Mouse (Mus musculus) regulatory T cell (primary cell): ENCODE results near the gene Gdf5.

Experiments used
- in situ Hi-C: fragments of 300-600 bp; cut with MboI, MseI; formaldehyde crosslinking; loops from one replicate; pipeline ENCODE4 v1.15.1; 2025; ENCODE audit warnings: high pct_unique_total_duplicates

Gene Gdf5

DNA sequence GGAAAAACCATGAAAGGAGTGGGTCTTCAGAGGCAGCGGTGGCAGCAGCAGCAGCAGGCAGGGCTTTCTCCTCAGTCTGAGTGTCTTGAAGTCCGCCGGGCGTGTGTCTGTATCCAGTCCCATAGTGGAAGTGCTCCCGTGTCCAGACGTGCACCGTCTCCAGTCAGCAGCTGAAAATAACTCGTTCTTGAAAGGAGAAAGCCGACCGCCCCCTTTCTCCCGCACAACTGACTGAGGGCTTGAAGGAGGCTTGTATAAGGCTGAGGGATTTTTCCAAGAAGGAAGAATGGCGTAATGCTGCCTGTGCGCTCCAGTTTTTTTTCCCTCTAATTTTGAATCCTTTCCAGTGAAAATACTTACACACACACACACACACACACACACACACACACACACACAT is at the start of gene Gdf5:
Gdf5 (minus strand) TSS at position 244 of the 400 bp plus-strand sequence.
- in situ Hi-C loops: no loop called here

DNA sequence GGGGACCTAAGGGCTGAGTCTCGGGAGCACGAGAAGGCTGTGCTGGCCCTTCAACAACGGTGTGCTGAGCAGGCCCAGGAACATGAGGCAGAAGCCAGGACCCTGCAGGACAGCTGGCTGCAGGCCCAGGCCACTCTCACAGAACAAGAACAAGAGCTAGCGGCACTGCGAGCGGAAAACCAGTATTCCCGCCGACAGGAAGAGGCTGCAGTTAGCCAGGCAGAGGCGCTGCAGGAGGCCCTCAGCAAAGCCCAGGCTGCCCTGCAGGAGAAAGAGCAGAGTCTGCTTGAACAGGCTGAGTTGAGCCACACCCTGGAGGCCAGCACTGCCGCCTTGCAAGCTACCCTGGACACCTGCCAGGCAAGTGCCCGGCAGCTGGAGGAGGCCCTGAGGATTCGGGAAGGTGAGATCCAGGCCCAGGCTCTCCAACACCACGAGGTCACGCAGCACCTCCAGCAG is 46.7 kb upstream of the Gdf5 start:
- in situ Hi-C loops: no loop called here

DNA sequence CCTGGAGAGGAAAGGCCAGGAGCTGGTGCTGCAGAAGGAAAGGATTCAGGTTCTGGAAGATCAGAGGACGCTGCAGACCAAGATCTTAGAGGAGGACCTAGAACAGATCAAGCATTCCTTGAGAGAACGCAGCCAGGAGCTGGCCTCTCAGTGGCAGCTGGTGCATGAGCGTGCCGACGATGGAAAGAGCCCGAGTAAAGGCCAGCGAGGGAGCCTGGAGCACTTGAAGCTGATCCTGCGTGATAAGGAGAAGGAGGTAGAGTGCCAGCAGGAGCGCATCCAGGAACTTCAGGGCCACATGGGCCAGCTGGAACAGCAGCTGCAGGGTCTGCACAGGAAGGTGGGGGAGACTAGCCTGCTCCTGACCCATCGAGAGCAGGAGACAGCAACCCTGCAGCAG is 46.0 kb upstream of the Gdf5 start:
- in situ Hi-C loops: no loop called here

DNA sequence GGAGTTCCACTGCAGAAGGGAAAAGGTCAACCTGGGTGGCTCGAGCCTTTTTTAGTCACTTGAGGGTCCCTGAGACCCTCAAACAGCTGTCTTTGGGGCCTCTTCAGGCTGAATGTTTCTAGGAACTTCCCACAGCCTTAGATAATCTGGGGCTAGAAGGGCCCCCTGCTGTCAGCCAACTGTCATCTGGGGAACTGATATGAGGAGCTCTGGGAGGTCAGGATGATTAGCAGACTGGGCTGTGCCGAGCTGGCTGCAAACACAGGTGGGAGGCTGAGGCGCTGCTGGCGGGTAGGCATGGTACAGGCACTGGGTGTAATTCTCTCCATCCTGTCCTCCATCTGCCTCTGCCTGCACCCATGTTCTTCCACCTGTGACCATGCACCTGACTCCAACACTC is 43.9 kb upstream of the Gdf5 start:
- in situ Hi-C loops: no loop called here

DNA sequence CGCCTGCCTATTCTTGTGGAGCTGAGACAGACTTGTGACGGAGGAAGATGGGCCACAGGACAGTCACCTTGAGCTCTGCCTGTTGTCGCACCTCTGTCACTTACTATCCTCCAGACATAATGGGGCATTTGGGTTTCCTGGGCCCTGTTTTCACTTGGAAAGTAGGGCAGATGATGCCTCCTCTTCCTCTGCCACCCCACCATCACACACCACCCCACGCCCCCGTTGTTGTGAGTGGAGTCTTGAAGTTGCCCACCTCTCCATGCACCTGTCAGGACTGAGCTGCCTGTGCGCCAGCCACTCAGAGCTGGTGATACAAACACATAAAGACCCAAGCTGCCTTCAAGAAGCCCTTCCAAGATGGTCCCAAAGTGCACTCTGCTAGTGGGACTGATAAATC is 42.0 kb upstream of the Gdf5 start:
- in situ Hi-C loops: no loop called here

DNA sequence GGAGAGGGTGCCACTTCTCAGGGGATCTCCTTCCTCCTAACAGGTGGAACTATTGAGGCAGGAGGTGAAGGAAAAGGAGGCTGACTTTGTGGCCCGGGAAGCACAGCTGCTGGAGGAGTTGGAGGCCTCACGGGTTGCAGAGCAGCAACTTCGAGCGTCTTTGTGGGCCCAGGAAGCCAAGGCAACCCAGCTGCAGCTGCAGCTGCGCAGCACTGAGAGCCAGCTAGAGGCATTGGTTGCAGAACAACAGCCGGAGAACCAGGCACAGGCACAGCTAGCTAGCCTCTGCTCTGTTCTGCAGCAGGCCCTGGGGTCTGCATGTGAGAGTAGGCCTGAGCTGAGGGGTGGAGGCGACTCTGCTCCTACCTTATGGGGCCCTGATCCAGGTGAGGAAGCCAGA is 40.6 kb upstream of the Gdf5 start:
- in situ Hi-C loops: no loop called here

DNA sequence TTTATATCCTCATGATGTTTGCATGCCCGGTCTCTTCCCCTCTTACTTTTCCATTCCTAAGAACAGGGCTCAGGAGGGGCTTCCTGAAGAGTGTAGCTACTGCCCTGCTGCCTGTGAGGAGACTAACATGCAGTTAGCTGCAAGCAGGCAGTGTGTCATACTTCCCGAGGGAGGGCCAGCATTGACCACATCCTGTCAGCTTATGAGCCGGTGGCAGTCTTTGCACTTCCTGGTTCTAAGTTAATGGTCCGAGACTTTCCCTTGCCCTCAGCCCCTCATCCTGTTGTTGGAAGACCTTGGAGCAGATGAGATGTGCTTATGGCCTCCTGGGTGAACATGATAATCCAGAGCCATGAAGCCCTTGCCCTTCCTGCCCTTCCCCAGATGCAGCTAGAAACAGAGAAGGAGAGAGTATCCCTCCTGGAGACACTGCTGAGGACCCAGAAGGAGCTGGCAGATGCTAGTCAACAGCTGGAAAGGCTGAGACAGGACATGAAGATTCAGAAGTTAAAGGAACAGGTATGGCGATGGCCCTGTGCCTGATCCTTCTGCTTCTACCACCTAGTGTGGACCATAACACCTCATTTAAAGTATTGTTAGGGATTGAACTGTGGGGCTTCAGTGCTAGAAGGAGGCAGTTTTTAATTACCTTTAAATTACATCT is 34.3 kb upstream of the Gdf5 start:
- in situ Hi-C loops: loop anchor here (5.0 kb wide), 1 partner anchor 708 kb away; no protein-coding TSS in a partner anchor

DNA sequence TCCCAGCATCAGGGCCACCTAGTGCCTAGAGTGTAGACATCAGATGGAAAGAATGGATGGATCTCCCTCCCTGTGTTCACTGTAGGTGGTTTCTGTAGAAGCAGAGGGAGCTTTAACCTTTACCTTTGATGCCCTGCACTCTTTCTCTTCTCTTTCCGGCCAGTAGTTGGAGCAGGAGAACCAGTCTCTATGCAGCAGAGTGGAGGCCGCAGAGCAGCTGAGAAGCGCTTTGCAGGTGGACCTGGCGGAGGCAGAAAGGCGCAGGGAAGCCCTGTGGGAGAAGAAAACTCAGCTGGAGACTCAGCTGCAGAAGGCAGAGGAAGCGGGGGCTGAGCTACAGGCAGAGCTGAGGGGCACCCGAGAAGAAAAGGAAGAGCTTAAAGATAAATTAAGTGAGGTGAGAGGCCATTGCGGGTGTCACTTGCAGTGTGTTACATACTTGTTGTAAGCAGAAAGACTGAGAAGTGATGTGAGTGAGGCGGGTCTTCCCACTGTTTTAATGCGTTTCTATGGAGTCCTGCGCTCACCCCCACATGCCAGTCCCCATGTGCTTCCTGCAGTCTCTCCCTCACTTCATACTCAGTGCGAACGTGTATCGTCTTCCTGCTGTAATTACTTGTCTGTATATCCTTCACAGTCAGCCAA is 29.0 kb upstream of the Gdf5 start:
- in situ Hi-C loops: no loop called here

DNA sequence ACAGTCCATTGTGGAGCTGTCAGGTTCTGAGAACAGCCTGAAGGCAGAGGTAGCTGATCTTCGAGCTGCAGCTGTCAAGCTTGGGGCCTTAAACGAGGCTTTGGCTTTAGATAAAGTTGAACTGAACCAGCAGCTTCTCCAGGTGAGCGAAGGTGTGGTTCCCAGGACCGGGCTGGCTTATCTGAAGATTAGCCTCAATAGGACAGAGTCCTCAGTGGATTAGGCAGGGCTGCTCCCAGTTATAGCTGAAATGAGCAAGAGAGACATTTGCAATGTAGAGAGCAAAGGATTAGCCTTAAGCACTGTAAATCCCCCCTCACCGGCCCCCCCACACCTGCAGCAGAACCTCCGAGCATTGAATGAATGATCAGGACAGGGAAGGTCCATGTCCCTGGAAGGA is 28.2 kb upstream of the Gdf5 start:
- in situ Hi-C loops: no loop called here

DNA sequence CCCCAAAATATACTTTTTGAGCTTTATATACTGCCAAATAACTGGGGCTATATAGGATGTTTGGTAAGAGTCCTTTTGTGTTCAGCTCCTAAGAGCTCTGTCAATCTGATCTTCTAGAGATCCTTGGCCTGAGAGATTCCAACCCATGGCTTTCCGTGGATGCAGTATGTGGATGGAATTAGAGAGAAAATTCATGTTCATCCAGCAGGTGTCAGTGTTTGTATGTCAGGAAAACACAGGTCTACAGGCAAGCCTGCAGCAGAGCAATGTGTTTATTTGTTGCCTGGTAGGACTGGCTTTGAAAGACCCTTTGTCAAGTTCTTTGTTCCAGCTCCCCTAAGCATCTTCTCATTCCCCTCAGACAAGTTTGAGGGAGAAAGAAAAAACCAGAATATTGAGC is 17.8 kb upstream of the Gdf5 start:
- in situ Hi-C loops: no loop called here

DNA sequence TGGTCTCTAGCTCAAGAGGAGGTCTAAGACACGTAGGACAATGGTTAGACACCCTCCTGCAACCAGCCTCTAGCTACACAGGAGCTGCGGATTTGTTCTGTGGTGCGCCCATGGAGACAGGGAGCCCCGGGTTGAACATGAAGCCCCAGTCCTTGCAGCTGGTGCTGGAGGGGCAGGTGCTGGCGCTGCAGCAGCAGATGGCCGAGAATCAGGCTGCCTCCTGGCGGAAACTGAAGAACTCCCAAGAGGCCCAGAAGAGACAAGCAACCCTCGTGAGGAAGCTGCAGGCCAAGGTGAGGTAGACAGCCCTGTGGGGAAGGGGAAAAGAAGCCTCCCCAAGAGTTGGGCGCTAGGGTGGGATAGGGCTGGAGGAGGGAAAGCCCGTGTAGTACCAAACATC is 16.7 kb upstream of the Gdf5 start:
- in situ Hi-C loops: no loop called here

DNA sequence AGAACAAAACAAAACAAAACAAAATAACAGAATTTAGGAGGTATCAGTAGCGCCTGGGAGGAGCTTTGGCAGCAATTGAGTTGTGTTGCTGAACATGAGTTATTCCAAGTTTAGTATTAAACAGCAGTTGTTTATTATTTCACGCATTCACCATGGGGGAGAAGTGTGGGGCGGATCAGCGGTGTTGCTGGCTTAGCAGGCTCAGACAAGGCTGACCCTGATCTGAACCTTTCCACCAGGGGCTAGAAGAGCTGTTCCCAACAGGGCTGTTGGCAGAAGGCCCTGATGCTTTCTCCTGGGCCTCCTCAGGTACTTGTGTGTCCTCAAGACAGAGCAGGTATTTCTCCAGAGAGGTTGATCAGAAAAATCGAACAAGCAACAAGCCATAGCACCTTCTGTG is 14.8 kb upstream of the Gdf5 start:
- in situ Hi-C loops: no loop called here

DNA sequence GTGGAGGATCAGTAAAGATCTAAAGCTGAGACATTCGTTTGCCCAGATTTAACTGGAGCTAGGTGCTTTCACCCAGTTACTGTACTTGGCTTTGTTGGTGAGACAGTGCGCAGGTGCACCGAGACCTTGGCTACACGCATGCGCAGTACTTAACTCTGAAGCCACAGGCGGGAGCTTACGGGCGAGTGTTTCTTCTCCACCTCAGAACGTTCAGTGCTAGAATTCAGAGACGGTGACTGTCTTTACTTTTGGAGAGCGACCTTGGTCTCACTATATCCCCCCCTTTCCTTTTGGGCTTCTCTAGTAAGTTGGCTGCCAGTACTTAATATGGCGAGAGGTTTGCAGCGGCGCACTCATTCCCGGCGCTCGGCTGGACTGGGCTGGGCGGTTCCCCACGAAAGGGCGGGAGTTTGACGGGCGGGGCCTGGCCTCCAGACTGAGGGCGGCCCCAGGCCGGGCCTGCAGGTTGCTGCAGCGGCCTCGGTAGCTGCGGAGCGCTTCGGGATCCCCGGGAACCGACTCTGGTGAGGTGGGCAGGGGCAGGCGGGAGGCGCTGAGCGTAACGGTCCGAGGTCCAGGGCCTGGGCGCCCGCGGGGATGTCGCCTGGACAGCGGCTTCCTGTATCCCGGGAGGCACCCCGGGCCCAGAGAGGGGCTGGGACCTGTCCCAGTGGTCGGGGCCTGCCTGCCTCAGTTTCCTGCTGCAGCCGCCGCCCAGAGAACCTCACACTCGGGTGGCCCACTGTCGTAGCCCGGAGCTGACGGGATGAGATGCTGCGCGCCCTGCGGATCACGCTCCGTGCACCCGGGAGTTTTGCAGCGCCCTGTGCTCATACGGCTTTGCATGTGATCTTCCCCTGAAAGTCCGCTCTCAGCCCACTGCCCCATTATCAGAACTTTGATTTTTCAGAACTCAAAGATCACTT is 11.2 kb upstream of the Gdf5 start, which contains the start of gene Cep250:
Cep250 (plus strand) TSS at position 325 of the 926 bp plus-strand sequence.
- in situ Hi-C loops: no loop called here

DNA sequence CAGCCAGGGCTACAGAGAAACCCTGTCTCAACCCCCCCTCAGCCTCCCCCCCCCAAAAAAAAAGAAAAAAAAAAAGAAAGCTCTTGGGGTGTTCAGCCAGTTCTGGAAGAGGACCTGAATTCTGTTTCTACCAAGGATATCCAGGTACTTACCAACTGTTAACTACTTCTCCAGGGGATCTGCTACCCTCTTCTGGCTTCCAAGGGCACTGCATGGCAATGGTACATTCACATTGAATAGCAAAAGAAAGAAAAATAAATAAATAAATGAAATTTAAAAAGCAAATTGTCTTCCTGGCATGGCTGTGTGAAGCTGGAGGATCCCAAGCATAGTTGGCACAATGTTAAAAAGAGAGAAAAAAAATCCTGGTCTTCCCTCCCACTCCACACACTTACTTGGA is 6.8 kb upstream of the Gdf5 start:
- in situ Hi-C loops: no loop called here

DNA sequence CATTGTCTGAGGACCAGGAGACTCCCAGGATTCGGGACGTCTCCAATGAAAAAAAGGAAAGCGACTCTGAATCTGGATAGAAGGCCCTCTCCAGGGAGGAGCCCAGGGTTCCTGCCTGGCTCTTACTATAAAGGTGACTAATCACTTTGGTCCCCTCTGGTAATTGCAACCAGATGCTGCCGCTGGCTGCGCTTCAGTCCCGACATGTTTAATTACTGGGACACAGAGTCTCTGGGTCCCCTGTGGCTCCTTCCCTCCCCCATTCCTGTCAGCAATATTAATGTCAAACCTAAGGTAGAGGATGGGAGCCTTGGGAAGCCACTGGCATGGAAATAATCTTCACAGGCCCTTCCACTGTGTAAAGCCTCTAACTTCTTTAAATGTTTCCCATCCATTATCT is 4.2 kb upstream of the Gdf5 start:
- in situ Hi-C loops: no loop called here

DNA sequence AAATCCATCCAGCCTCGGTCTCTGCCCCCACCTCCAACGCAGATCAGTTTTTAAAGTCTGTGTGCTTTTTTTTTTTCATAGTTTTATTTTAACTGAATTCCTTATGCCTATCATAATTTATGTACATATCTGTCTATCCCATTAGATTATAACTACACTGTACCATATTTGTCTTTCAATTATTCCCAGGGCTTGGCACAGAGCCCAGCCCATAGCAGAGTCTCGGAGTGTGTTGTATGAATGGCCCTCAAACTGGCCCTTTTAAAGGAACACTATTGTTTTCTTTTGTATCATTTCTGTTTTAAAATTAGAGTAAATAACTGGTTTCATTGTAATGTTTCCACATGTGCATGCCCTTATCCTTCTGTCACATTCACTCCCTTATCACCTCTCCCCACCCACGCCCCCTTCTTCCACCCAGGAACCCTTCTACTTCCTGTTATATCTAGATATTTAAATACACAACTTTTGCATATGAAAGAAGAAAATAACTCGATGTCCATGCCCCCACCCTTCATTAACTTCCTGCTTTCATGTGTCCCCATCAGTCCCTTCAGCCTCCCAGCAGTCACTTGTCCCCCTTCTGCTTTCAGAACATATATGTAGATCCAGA is 2.3 kb upstream of the Gdf5 start:
- in situ Hi-C loops: no loop called here

DNA sequence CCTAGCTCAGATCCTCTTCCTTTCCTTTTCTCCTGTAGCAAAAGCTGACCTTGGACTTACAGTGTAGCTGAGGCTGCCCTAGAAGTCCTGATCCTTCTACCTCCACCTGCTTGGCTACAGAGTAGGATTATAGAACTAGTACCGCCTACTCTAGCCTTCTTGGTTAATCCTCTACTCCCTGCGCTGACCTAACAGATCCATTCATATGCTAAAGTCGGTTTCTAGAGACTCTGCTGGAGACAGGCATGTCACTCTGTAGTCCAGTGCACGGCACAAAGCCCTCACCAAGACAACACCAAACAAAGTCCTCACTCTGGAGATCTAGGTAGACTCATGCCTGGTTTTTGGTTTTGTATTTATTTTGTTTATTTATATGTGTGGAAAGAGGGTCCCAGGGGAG is 1.3 kb upstream of the Gdf5 start:
- in situ Hi-C loops: no loop called here

DNA sequence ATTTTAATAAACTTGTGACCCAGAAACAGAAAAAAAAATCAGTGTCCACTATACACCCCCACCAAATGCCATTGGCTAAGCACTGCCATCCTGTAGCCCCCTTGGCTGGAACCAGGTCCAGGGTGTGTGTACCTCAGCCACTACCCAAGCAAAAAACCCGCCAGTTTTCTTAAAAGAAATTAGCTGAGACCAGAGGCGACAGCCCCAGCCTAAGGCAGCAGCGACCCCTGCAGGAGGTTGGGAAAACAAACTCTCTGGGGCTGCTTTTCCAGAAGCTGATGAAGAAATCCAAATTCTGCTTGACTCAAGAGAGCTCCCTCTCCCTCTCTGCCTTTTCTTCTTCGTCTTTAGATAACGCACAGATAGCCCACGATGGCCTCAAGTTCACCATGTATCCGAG is 902 bp upstream of the Gdf5 start:
- in situ Hi-C loops: no loop called here

DNA sequence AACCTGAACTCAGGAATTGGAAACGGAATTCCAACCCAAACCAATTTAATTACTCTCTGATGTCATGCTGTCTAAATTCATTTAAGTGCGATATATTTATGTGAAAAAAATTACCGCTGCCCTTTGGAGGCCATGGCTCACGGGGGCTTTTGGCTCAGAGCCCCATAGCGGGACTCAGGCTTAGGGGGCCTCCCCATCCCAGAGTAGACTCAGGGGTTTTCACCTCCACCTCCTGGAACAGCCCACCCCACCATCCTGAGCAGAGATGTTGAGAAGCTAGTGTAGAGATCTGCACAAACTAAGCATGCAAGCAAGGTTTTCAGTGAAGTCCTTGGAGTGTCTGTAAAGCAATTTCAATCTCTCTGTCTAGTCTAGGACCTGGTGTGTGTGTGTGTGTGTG is 413 bp upstream of the Gdf5 start:
- in situ Hi-C loops: no loop called here

DNA sequence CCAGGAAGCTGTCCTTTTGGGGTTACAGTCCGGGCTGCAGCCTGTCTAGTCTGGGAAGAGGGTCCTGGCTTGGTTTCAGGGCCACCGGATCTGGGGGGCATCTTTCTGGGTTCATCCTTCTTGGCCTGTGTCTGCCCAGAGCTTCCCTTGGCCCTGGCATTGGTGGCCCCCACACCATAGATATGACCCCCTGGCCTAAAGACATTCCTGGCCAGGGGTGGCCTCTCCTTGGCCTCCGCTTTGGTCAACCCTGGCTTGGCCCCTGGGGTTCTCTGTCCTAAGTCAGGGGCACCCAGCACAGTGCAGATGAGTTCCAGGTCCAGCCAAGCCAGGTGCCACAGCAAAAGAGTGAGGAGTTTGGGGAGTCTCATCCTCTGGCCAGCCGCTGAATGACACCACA is 482 bp downstream of the Gdf5 start:
- in situ Hi-C loops: loop anchor here (5.0 kb wide), 1 partner anchor 112 kb away; the partner anchor contains the start of gene Fam83c

DNA sequence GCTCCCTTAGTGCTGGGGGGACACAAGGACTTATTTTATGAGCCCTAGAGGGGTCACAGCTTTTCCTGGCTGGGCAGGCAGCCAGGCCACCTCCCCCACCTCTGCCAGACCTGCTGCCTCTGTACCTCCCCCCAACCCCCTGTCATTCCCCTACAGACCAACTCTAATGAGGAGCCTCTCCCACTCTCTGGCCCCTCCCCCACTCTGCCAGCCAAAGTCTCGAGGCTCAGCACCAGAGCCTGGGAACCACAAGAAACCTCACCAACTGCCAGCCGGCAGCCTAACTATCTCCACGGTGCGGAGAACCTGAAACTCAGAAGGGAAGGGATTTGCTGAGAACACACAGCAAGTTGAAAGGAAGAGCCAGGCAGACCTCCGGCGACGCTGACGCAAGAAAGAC is 1.7 kb downstream of the Gdf5 start:
- in situ Hi-C loops: loop anchor here (5.0 kb wide), 1 partner anchor 111 kb away; the partner anchor contains the start of gene Fam83c
